Mouse (Mus musculus) olfactory bulb, adult 2 months (tissue): ENCODE measurements around the gene Tub.

Experiments used
- CTCF ChIP-seq: fragments of 200-500 bp; IDR thresholded peaks from 2 replicates; pipeline ENCODE4 v1.5.1; 2012; ENCODE audit warnings: low read depth, mild to moderate bottlenecking, low read length, moderate library complexity; ENCODE audit not compliant: insufficient read depth
- POLR2A ChIP-seq: fragments of 200-500 bp; IDR thresholded peaks from 2 replicates; pipeline ENCODE4 v1.6.1; 2012; ENCODE audit warnings: mild to moderate bottlenecking, low read depth, low read length, moderate library complexity; ENCODE audit not compliant: insufficient read depth

- TF ChIP-seq CTCF (no peak), POLR2A (no peak)
Observed at GRCm38 (mm10) chr7:108968201-108968600, 18.1 kb downstream of the Tub start.
